Mouse (Mus musculus) kidney, adult 2 months (tissue): ENCODE measurements at regions not wholly inside any gene's neighbourhood (a gene's known extent, or its start where the extent isn't known, plus 50 kb on each side); places are given as distances from the start of the nearest gene placed in this dataset.
"Not testable (repeated sequence)": the region's sequence is repeated elsewhere in the genome, so short reads cannot be mapped to it uniquely, and the experiment has no call there.

ENCODE experiments used
- CTCF ChIP-seq: fragments of 200-500 bp; conservative IDR thresholded peaks from 2 replicates; pipeline ENCODE4 v1.5.1; 2011; ENCODE audit warnings: low read depth, mild to moderate bottlenecking, control low read depth, low read length, moderate library complexity, mixed read lengths; ENCODE audit not compliant: insufficient read depth, insufficient read length
- POLR2A ChIP-seq: fragments of 200-500 bp; IDR thresholded peaks from one replicate; pipeline ENCODE4 v1.6.1; 2011; ENCODE audit warnings: low read depth, low read length, control low read depth

- not testable (repeated sequence) for TF ChIP-seq POLR2A, CTCF
Observed at GRCm38 (mm10) chr14:87289266-87289665, 127.2 kb upstream of the Tdrd3 start.
